Comparison of ENCODE assay signal across 19 mouse cellular contexts in genomic region chr14:24862171-24862570, GRCm38 (mm10).
A peak's percentile ranks its signal among the peaks of the same experiment; 100 is the strongest.
DNase-seq lines count a peak whose midpoint lies in the region; ATAC-seq and TF ChIP-seq lines count a peak whose summit lies in the region.
"Had no signal": no experiment of that assay in that cellular context is flagged by ENCODE, and none has a peak within 500 bp of the region (broad histone marks: within the 10 kb centered on the region; RNA-seq: fewer than 3 reads in every experiment).

No protein-coding gene starts in this region.

- TF ChIP-seq CTCF in kidney, postnatal 0 days (IDR thresholded peaks at IDR 0.05; ENCODE audit: low read depth), result no peak

- H3K27ac ChIP-seq in heart, embryonic 10.5 days, result no peak overlapping the region
- H3K27ac ChIP-seq in kidney, postnatal 0 days, result no peak overlapping the region
- H3K27ac ChIP-seq in kidney, embryonic 14.5 days (ENCODE audit: low read depth, low read length), result no peak overlapping the region
- H3K27ac ChIP-seq: embryonic facial prominence, embryonic 13.5 days; forebrain, embryonic 10.5 days; hindbrain, embryonic 13.5 days; hindbrain, postnatal 0 days had no signal

- H3K4me3 ChIP-seq in heart, embryonic 10.5 days, result no peak overlapping the region
- no peak overlapping the region for H3K4me3 ChIP-seq in kidney, postnatal 0 days (replicated peaks; ENCODE audit: low read depth, low read length)
- no peak overlapping the region for H3K4me3 ChIP-seq in kidney, embryonic 14.5 days (ENCODE audit: low read length)
- H3K4me3 ChIP-seq: embryonic facial prominence, embryonic 13.5 days; forebrain, embryonic 10.5 days; hindbrain, embryonic 13.5 days had no signal

- no peak overlapping the region for H3K4me2 ChIP-seq in kidney, postnatal 0 days (ENCODE audit: low read length)
- H3K4me2 ChIP-seq in kidney, embryonic 14.5 days (replicated peaks; ENCODE audit: low read depth, low read length), result no peak overlapping the region
- H3K4me2 ChIP-seq: embryonic facial prominence, embryonic 13.5 days; hindbrain, embryonic 13.5 days had no signal

- H3K4me1 ChIP-seq in heart, embryonic 10.5 days, result peaks cover 23% of the 10 kb centered on the region
- no peaks in the 10 kb centered on the region for H3K4me1 ChIP-seq in kidney, postnatal 0 days (replicated peaks; ENCODE audit: insufficient read depth, low read length)
- no peaks in the 10 kb centered on the region for H3K4me1 ChIP-seq in kidney, embryonic 14.5 days (ENCODE audit: control insufficient read depth, insufficient read depth, low read length)

- 0 out of 2 replicates have a peak, but pooled peaks cover 3% of the 10 kb centered on the region for H3K27me3 ChIP-seq in heart, embryonic 10.5 days (ENCODE audit: insufficient read depth, poor library complexity, severe bottlenecking)
- H3K27me3 ChIP-seq in kidney, postnatal 0 days (ENCODE audit: insufficient read depth, low read length), result no peaks in the 10 kb centered on the region
- H3K27me3 ChIP-seq in kidney, embryonic 14.5 days (ENCODE audit: control insufficient read depth, insufficient read depth, low read length), result no peaks in the 10 kb centered on the region
- H3K27me3 ChIP-seq: embryonic facial prominence, embryonic 13.5 days had no signal

- no peaks in the 10 kb centered on the region for H3K36me3 ChIP-seq in heart, embryonic 10.5 days
- H3K36me3 ChIP-seq in kidney, postnatal 0 days (ENCODE audit: insufficient read depth, low read length), result no peaks in the 10 kb centered on the region
- H3K36me3 ChIP-seq in kidney, embryonic 14.5 days (ENCODE audit: control insufficient read depth, insufficient read depth, low read length), result no peaks in the 10 kb centered on the region
- H3K36me3 ChIP-seq: embryonic facial prominence, embryonic 13.5 days; forebrain, embryonic 10.5 days; hindbrain, embryonic 13.5 days had no signal

- ATAC-seq in kidney, postnatal 0 days (replicated peaks; ENCODE audit: low FRiP score, low read depth), result no peak; the same call in 1 of the 2 replicates
- no peak for ATAC-seq in kidney, embryonic 14.5 days (ENCODE audit: low FRiP score, low TSS enrichment)
- ATAC-seq: forebrain, embryonic 16.5 days; hindbrain, postnatal 0 days had no signal

- H3K9ac ChIP-seq in kidney, postnatal 0 days (ENCODE audit: low read depth, low read length), result no peak overlapping the region
- H3K9ac ChIP-seq in kidney, embryonic 14.5 days (ENCODE audit: low read depth, low read length), result no peak overlapping the region
- H3K9ac ChIP-seq: embryonic facial prominence, embryonic 13.5 days; hindbrain, embryonic 13.5 days had no signal

- DNase-seq in heart, embryonic 10.5 days (ENCODE audit: low spot score), result peak; percentile 53
- DNase-seq in heart, adult 18-20 months, result no peak
- peak; percentile 54 for DNase-seq in kidney, postnatal 0 days (ENCODE audit: low spot score)
- peak; percentile 13 for DNase-seq in fat pad, adult 2 months (ENCODE audit: extremely low read depth, low read depth, low spot score)
- DNase-seq in fibroblast of lung, adult 2 months (ENCODE audit: low read depth), result peak; percentile 54
- DNase-seq in spleen, postnatal 36 days (ENCODE audit: low spot score in 2 of 2), result no peak
- DNase-seq: adrenal gland, adult 8-10 months; adrenal gland, postnatal 36 days; cerebellum, adult 11 months; cerebellum, adult 8-10 months; cerebellum, postnatal 36 days; gastrocnemius, postnatal 10 days; kidney, adult 18-20 months had no signal

- WGBS in heart, embryonic 10.5 days, result 80% methylated on average over 8 of the region's 8 CpGs
- 66% methylated on average over 8 of the region's 8 CpGs for WGBS in kidney, postnatal 0 days
- 56% methylated on average over 8 of the region's 8 CpGs for WGBS in kidney, embryonic 14.5 days

- no peaks in the 10 kb centered on the region for H3K9me3 ChIP-seq in heart, embryonic 10.5 days
- no peaks in the 10 kb centered on the region for H3K9me3 ChIP-seq in kidney, postnatal 0 days (replicated peaks; ENCODE audit: low read length)
- no peaks in the 10 kb centered on the region for H3K9me3 ChIP-seq in kidney, embryonic 14.5 days (ENCODE audit: control insufficient read depth, low read length)
- H3K9me3 ChIP-seq: embryonic facial prominence, embryonic 13.5 days; forebrain, embryonic 10.5 days; hindbrain, embryonic 13.5 days had no signal

Comparison
In these comparisons a context has a peak if more than half of its experiments do, and no peak if none do; other contexts are left out.
1. DNase-seq: peak in heart, embryonic 10.5 days (single experiment), kidney, postnatal 0 days (single experiment), fat pad, adult 2 months (single experiment) and fibroblast of lung, adult 2 months (single experiment); none in heart, adult 18-20 months (0 of 2) and spleen, postnatal 36 days (0 of 2).